Mouse (Mus musculus) bone marrow, adult 2 months (tissue): Measurements from ENCODE around the gene Tmem123.

ENCODE experiments used
- CTCF ChIP-seq: fragments of 200-500 bp; IDR thresholded peaks from 2 replicates; pipeline ENCODE4 v1.5.1; 2011; ENCODE audit warnings: low read length, control low read depth; ENCODE audit not compliant: control insufficient read depth, insufficient read depth
- POLR2A ChIP-seq: fragments of 200-500 bp; IDR thresholded peaks from 2 replicates; pipeline ENCODE4 v1.6.1; 2011; ENCODE audit warnings: low read depth, mild to moderate bottlenecking, control low read depth, low read length, borderline replicate concordance; ENCODE audit not compliant: control insufficient read depth

GRCm38 (mm10) chr9:7776940-7777339 lies 13.1 kb downstream of the Tmem123 start:
- no peak for TF ChIP-seq CTCF
- TF ChIP-seq POLR2A: no peak
